Comparison of ENCODE assay signal across 8 mouse cellular contexts in genomic region chr12:77000705-77001284, GRCm38 (mm10). TPM values are rescaled to one million over a fixed set of nuclear protein-coding genes. Genes with fewer than 3 reads are reported as not detected.
DNase-seq lines count a peak whose midpoint lies in the region; ATAC-seq and TF ChIP-seq lines count a peak whose summit lies in the region.

No protein-coding gene starts in this region.

- H3K9ac ChIP-seq in hindbrain, postnatal 0 days (replicated peaks; ENCODE audit: low read length), result no peak overlapping the region
- no peak overlapping the region for H3K9ac ChIP-seq in neural tube, embryonic 15.5 days (replicated peaks)

- peak; percentile 20 for DNase-seq in 3134 (ENCODE audit: extremely low read depth, insufficient read length, low spot score)
- peak; percentile 70 for DNase-seq in adrenal gland, postnatal 10 days
- DNase-seq in forebrain, embryonic 10.5 days (ENCODE audit: extremely low spot score, low spot score), result peak; percentile 41
- peak; percentile 88 for DNase-seq in hindbrain, postnatal 0 days (ENCODE audit: low spot score)
- DNase-seq in lung, adult 18-20 months, result peak; percentile 34 to 60
- no peak for DNase-seq in thymus, postnatal 4 days
- no peak for DNase-seq in layer of hippocampus, postnatal 14 days (ENCODE audit: low spot score in 2 of 2)

- WGBS in forebrain, embryonic 10.5 days, result 17% methylated on average over 6 of the region's 6 CpGs
- 4% methylated on average over 6 of the region's 6 CpGs for WGBS in hindbrain, postnatal 0 days
- 14% methylated on average over 6 of the region's 6 CpGs for WGBS in neural tube, embryonic 15.5 days

- ATAC-seq in hindbrain, postnatal 0 days, result peak; percentile 72
- ATAC-seq in neural tube, embryonic 15.5 days (ENCODE audit: low FRiP score), result peak; percentile 71

- peak; percentile 42; the same call in 1 of the 2 replicates for TF ChIP-seq CTCF in hindbrain, postnatal 0 days (IDR thresholded peaks at IDR 0.05; ENCODE audit: low read depth)

- no peaks in the 10 kb centered on the region for H3K36me3 ChIP-seq in forebrain, embryonic 10.5 days (replicated peaks)
- no peaks in the 10 kb centered on the region for H3K36me3 ChIP-seq in hindbrain, postnatal 0 days (ENCODE audit: insufficient read depth, low read length)
- H3K36me3 ChIP-seq in neural tube, embryonic 15.5 days, result no peaks in the 10 kb centered on the region

- H3K4me1 ChIP-seq in forebrain, embryonic 10.5 days, result peaks cover 13% of the 10 kb centered on the region
- H3K4me1 ChIP-seq in hindbrain, postnatal 0 days (ENCODE audit: insufficient read depth, low read length), result no peaks in the 10 kb centered on the region
- peaks cover 18% of the 10 kb centered on the region for H3K4me1 ChIP-seq in neural tube, embryonic 15.5 days

- no peak overlapping the region for H3K4me3 ChIP-seq in forebrain, embryonic 10.5 days
- no peak overlapping the region for H3K4me3 ChIP-seq in hindbrain, postnatal 0 days (ENCODE audit: low read length)
- no peak overlapping the region for H3K4me3 ChIP-seq in neural tube, embryonic 15.5 days (replicated peaks)

- H3K9me3 ChIP-seq in forebrain, embryonic 10.5 days, result no peaks in the 10 kb centered on the region
- no peaks in the 10 kb centered on the region for H3K9me3 ChIP-seq in hindbrain, postnatal 0 days (ENCODE audit: low read length)
- no peaks in the 10 kb centered on the region for H3K9me3 ChIP-seq in neural tube, embryonic 15.5 days (replicated peaks)

- H3K27ac ChIP-seq in forebrain, embryonic 10.5 days, result 0 out of 2 replicates have a peak overlapping the region, but pooled peaks have one; percentile 48
- no peak overlapping the region; the same call in 1 of the 2 replicates for H3K27ac ChIP-seq in hindbrain, postnatal 0 days
- no peak overlapping the region; the same call in 1 of the 2 replicates for H3K27ac ChIP-seq in neural tube, embryonic 15.5 days (replicated peaks)

- peaks cover 4% of the 10 kb centered on the region; the same call in 1 of the 2 replicates for H3K27me3 ChIP-seq in forebrain, embryonic 10.5 days (ENCODE audit: poor library complexity, severe bottlenecking)
- H3K27me3 ChIP-seq in hindbrain, postnatal 0 days (ENCODE audit: insufficient read depth, low read length), result no peaks in the 10 kb centered on the region
- H3K27me3 ChIP-seq in neural tube, embryonic 15.5 days (replicated peaks), result no peaks in the 10 kb centered on the region

- H3K4me2 ChIP-seq in hindbrain, postnatal 0 days (ENCODE audit: low read depth, low read length), result no peak overlapping the region
- no peak overlapping the region for H3K4me2 ChIP-seq in neural tube, embryonic 15.5 days

RNA-seq across cellular contexts. Expression of gene Max, which starts 38.8 kb away (rescaled TPM):
- total RNA-seq in adrenal gland, postnatal 10 days (2021), result 10 to 100 TPM; 56.7 to 61.6 TPM
- polyA plus RNA-seq in forebrain, embryonic 10.5 days (2016; fragmentation: Nextera tagmentation; extraction: Ambion mirVana), result 12.0 and 13.5 TPM in 2 replicates
- 44.0 and 60.1 TPM in 2 replicates for total RNA-seq in hindbrain, postnatal 0 days (2014; rRNA removed)
- 18.2 TPM in 2 replicates for polyA plus RNA-seq in hindbrain, postnatal 0 days (2015; fragmentation: Nextera tagmentation; extraction: Ambion mirVana)
- 18.6 and 25.7 TPM in 2 replicates for polyA plus RNA-seq in neural tube, embryonic 15.5 days (2015; fragmentation: Nextera tagmentation; extraction: Ambion mirVana)
- 10 to 100 TPM; 67.4 to 75.9 TPM for total RNA-seq in layer of hippocampus, postnatal 14 days (2021)

Comparison
In these comparisons a context has a peak if more than half of its experiments do, and no peak if none do; other contexts are left out.
1. DNase-seq: peak in 3134 (single experiment), adrenal gland, postnatal 10 days (single experiment), forebrain, embryonic 10.5 days (single experiment), hindbrain, postnatal 0 days (single experiment) and lung, adult 18-20 months (2 of 2); none in thymus, postnatal 4 days (single experiment) and layer of hippocampus, postnatal 14 days (0 of 2).